Mouse (Mus musculus): ENCODE measurements around the gene Nlrc4. TPM values are rescaled to one million over a fixed set of nuclear protein-coding genes. Genes with fewer than 3 reads are reported as not detected.
A peak's percentile ranks its signal among the peaks of the same experiment; 100 is the strongest.

Gene Nlrc4
- total RNA-seq, 2 experiments from 2014 or later, result 0.21 to 0.34 TPM

- no peak for DNase-seq
These were observed 28.9 kb downstream of the Nlrc4 start for GRCm38 (mm10) chr17:74430074-74430473.

DNA sequence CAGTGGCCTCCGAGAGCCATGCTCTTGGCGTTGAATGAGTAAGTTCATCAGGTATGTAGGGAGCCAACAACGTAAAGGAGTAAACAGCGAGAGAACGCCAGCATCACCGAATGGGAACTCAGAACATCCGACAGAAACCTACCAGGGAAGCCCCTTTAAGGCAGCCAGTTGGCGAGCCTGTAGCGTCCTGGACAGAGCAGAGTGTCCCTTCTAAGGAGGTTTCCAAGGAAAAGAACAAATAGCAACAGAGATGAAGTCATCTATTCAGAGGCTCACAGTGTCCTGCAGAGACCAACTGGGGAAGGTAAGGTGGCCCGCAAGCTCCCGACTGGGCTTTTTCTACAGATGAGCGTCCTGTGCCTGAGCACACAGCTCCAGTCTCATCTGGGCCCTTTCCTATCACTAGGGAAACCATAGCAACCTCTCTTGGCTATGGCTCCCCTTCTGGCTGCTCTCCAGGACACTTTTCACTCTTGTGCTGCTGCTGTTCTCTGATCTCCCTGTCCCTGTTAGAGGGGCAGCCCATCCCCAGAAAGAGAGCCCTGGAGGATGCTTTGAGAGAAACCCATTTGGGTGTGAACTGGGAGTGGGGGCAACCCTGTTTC lies 34.4 kb downstream of the Nlrc4 start:
- no peak for DNase-seq

DNA sequence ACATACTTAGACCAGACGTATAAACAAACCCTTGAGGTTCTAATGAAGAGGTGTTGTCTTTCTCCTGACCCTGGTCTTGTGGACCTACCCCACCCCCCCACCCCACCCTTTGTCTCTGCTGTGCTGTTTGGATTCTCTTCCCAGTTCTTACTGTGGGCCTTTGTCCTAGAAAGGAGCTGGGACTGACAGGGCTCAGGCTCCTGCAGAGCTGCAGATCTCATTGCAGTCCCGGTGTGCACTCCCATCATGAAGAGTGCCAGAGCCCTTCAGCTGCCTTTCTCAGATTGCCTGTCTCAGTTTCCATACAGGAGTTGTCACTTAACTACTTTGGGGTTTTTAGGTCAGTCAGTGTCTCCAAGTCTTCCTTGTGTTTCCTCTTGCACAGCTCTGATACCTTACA lies 38.3 kb downstream of the Nlrc4 start:
- DNase-seq, result no peak

DNA sequence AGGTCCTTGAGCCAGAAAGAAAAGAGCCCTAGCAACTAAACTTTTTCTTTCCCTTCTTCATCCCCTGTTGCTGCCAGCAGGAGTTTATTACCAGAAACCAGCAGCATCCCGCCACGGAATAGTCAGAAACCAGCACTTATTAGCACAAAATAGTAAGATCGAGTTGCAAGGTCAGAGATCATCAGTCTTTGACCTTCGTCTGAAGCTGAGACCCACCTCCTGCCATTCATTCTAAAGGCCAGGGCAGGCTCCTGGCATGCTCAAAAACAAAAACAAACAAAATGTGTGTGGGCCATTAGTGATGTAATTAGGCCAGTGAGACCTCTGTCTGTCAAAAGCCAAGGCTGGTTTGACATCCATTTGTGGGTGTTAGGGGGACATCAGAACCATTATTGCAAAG lies 40.8 kb downstream of the Nlrc4 start:
- no peak for DNase-seq

DNA sequence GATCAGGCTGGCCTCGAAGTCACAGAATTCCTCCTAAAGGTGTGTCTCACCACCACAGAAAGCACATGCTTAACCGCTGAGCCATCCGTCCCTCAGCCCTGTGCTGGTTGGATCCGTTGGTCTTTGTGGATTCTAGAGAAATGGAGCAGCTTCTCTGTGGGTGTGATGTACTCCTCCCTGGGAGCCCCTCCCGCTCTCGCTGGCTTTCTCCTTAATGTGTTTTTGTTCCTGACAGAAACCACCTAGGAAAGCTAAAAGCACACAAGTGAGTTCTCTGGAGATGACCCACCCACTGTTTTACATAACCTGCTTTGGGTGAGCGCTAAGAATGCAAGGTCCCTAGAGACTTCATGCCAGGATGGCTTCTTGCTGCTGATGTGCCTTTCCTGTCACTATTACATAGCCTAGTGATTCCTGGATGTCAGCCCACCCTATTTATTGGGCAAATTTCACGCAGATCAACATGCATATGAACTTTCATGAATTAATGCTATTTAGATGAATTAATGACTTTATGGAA lies 42.0 kb downstream of the Nlrc4 start:
- no peak for DNase-seq

DNA sequence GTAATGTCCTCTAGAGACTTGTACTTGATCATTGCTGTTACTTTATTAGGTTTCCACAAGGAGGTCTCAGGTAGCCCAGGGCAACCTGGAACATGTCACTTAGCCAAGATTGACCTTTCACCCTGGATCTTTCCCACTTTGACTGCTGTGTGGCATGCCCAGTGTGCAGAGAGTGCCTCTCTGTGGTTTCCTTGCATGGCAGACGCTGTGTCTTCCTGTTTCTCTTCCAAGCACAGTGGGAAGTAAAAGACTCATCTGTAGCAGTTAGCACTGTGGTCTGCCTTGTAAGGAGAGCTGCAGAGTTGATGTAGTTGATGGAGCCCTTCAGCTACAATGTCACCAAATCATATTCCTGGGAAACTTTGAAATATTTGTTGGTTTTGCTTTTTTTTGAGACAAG lies 44.3 kb downstream of the Nlrc4 start:
- DNase-seq, result no peak

DNA sequence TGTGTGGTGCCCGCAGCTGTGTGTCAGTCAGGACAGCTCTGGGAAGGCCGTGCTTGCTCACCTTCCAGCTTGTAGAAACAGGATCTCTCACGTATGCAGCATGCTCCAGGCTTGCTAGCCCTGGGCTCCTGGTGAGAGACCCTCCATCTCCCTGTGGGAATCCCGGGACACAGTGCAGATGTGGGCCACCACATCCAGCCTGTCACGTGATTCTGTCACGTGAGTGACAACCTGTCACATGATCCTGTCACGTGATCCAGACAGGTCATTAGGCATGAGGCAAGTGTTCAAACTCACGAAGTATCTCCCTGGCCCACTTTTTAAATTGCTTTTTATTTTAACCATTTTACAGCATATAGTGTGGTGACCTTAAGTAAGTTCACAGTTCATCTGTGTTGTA lies 45.6 kb downstream of the Nlrc4 start:
- no peak for DNase-seq

DNA sequence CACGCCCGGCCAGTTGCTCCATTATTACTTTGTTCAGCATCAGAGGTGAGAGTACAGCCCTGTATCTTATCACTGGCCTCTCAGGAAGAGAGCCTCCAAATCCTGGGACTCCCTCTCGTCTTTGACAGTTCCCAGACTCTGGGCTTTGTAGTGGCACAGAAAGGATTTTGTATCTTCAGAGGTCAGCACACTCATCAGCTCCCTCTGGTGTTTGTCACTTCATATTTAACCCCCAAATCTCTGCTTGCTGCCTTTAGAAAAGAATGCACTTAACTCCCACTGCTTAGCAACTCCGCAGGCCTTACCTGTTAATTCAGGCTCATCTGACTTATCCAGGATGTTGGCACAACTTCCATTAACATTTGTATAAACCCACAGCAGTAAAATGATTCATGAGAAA lies 49.2 kb downstream of the Nlrc4 start:
- no peak for DNase-seq

DNA sequence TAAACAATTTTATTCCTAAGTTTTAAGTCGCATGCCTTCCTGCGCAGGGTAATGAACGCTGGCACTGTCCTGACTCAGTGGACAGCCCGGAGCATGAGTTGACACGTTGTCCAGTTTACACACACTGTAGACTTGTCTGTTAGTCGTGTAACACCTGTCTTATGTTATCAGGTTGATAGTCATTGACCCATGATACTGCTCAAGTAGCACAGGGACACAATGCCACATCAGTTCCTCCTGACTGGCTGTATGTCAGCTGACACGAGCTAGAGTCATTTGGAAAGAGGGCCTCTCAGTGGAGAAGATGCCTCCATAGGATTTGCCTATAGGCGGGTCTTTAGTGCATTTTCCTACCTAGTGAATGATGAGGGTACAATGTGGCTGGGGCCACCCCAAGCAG lies 52.5 kb downstream of the Nlrc4 start:
- DNase-seq, result no peak

DNA sequence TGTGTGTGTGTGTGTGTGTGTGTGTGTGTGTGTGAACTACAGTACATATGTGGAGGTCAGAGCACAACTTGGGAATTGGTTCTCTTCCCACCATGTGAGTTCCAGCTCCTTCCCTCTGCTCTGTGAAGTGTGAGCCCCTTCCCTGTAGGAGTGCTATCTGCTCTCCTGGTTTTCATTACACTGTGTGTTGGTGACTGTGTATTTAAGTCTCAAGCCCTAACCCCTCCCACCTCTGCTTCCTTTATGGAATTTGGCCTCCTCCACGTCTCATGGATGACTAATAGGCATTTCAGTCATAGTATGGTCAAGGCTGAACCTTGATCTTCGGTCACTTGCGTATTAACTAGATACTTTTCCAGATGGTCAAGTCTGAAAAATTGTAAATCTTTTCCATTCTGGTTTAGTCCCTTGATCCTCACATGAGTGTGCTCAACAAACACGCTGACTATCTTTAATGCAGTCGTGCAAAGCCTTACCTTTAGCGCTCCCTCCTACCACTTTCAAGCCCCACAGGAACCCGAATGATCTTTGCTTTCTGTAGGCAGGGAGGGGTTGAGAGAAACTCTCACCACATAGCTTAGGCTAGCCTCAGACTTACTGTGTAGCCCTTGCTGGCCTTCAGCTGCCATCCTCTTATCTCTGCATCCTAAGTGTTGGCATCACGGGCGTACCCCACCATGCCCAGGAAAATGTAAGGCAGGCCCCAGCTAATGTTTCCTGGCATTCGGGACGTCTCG lies 56.3 kb downstream of the Nlrc4 start:
- DNase-seq, result no peak

DNA sequence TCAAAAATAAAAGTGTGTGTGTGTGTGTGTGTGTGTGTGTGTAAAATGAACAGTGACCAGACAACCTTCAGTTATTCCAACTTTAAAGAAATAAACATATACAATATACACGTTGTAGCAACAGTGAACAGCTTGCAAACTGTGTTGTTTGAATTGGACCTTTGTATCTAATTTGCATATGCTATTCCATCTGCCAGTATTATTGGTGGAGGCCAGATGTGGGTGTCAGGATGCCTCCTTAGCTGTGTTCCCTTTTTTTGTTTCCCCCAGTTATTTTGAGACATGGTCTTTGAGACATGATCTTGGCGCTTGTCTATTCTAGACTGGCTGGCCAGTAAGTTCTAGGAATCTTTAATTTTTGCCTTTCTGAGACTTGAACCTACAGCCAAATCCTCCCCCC lies 61.8 kb downstream of the Nlrc4 start:
- no peak for DNase-seq

DNA sequence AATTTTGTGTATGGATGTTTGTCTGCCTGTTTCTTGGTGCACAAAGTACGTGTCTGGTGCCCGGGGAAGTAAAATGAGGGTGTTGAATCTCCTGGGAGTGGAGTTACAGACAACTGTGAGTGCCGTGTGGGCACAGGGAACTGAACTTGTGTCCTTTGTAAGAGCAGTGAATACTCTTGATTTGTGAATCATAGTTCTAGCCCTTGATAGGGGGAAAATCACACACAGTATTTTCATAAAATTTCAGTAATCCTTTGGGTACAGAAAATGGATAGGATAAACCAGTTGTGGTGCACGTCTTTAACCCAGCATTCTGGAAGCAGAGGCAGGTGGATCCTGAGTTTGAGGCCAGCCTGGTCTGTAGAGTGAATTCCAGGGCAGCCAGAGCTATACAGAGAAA lies 62.2 kb downstream of the Nlrc4 start:
- no peak for DNase-seq

- peak; percentile 96 for DNase-seq
These were observed 63.4 kb downstream of the Nlrc4 start, which contains the start of gene Slc30a6 for GRCm38 (mm10) chr17:74395383-74396065. Gene Slc30a6 (plus strand): TSS chr17:74395608.

GRCm38 (mm10) chr17:74394855-74395254 lies 64.1 kb downstream of the Nlrc4 start:
- no peak for DNase-seq

- no peak for DNase-seq
These were observed 64.6 kb downstream of the Nlrc4 start for GRCm38 (mm10) chr17:74394381-74394780.

DNA sequence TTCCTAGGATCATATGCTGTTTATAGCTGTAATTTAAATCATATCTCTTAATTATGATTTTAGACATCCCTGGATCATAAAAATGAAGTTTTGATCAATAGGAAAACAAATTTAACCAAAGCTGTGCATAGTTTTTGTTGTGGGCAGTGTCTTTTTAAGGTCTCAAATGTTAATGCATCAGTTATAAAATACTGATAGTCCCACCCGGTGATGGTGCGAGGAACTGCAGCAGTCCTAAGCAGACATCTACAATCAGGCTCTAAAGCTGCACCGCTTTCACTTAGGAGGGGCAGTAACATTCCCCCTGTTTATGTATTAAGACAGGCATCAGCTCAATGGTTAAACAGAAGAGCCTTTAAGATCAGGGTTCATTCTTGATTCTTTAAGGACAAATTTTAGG lies 69.1 kb downstream of the Nlrc4 start:
- no peak for DNase-seq

- no peak for DNase-seq
These were observed 72.3 kb downstream of the Nlrc4 start for GRCm38 (mm10) chr17:74386657-74387056.

- no peak for DNase-seq
These were observed 82.0 kb downstream of the Nlrc4 start for GRCm38 (mm10) chr17:74376916-74377315.

Other genes with a start within 250 kb of the Nlrc4 start
- 10 to 100 TPM; 71.4 to 76.6 TPM for gene Memo1, start 163.6 kb downstream of the Nlrc4 start, total RNA-seq (2021)
- 10 to 100 TPM; 80.3 to 85.5 TPM for gene Dpy30, start 135.2 kb downstream of the Nlrc4 start, total RNA-seq (2021)
- gene Spast, start 120.2 kb downstream of the Nlrc4 start, total RNA-seq (2021), result 10 to 100 TPM; 48.9 to 51.6 TPM
- gene Slc30a6, start 63.5 kb downstream of the Nlrc4 start, total RNA-seq (2021), result 1 to 10 TPM; 6.3 to 9.9 TPM
- 10 to 100 TPM; 40.4 to 43.3 TPM for gene Yipf4, start 30.4 kb upstream of the Nlrc4 start, total RNA-seq (2021)
- gene Birc6, start 69.2 kb upstream of the Nlrc4 start, total RNA-seq (2021), result 10 to 100 TPM; 64.3 to 77.7 TPM

All from gastrocnemius, postnatal 10 days (tissue).